Mouse (Mus musculus) neutrophil, adult 59 days (primary cell): ENCODE results near the gene Bfar. TPM values are rescaled to one million over a fixed set of nuclear protein-coding genes. Genes with fewer than 3 reads are reported as not detected.

Source experiments
- total RNA-seq, 2 experiments: library from RNA; stranded (reverse); gene quantifications; 1 replicate in 1 of 2; 2 replicates in 1 of 2; pipeline ENCODE4 v1.2.4; 2023

The Bfar gene
- 10 to 100 TPM; 27.0 to 28.8 TPM for total RNA-seq

DNA sequence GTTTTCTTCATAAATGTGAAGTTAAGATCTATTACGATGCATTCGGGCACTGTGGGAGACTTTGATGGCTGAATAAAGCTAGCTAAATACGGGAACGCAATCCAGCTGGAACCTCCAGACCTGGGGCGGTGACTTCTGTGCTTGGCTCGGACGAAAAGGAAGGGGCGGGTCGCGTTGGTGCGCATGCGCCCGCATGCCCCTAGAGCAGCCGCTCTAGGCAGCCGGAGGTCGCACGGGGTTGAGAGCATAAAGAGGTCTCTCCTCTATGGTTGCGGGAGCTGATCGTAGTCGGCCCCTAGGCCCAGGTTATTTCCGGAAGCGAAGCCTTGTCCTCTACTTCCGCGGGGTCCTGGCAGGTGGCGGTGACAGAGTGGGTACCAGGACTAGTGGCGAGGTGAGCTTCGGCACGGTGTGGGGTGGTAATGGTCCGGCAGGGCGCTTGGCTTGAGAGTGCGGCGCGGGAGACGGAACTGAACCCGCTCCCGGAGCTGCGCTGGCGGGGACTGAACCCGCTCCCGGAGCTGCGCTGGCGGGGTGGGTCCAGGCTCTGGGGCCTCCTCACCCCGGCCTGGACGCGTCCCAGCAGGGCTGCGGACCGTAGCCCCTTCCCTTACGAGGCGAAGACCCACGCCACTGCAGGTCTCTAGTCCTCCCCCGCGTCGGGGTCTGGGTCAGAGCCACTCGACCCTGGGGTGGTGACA, at the start of gene Bfar, which contains the start of gene 3110001I22Rik:
TSS of gene Bfar (plus strand) at position 174 of the 701 bp plus-strand sequence.
TSS of gene 3110001I22Rik (plus strand) at position 245 of the 701 bp plus-strand sequence.

DNA sequence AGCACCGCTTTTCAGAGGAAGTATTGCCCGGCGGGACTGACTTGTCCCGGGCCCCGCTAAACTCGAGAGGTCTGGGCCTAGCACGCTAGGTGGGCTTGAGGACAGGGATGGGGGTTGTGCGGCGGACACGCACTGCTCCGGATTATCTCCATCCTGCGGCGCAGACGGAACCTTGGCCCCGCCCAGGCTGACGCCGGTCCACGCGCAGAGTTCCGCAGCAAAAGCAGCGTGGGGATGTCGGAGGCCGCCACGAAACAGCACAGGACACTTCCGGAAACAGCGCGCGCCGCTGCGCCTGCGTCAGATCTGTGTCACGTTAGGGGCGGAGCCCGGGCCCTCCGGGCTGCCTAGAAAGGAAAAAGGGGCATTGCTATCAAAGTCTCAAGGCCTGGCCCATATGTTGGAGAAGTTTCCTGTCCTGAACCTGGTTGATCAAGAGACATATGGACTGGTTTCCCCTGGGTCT, 3.7 kb upstream of the Bfar start, which contains the start of gene Parn:
TSS of gene Parn (minus strand) at position 293 of the 466 bp plus-strand sequence.

DNA sequence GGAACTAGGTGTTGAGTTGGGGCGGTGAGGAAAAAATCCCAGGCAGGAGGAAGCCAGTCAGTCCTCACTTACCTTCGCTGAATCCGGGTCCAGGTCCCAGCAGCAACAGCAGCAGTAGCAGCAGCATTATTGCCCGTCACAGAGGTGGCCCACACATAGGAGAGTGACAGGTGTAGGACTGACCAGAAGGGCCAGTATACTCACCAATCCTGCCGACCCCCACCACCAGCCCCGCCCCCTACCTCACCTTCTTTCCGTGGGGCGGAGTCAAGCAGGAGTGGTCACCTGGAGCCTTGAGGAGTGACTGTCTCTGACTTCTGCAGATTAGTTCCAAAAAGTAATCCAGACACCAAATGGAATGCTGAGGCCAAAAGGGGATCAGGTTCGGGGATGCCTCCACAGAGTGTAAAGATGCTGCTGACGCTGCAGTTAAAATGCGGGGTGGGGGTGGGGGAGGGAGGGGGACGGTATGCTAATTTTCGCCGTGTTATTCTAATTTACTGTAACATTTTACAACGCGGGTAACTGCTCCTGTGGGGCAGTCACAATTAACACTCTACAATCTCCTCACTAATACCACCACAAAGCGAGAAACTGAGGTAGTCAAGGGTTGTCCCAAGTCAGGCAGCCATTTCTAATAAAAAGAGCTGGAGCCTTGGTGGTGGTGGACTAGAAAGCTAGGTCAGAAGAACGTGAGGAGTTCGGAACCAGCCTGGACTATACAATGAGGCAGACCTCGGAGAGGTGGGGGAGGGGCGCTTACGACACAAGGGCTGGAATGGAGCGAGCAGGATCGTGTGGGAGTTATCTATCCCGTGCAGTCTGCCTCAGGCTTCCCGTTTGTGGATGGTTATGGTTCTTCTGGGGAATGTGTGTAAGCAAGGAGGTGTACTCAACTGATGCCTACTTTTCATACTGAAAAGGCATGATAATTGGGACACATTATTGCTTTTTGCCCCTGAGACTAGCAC, 58.9 kb downstream of the Bfar start, which contains the start of gene Pla2g10:
TSS of gene Pla2g10 (minus strand) at position 699 of the 971 bp plus-strand sequence.

Other genes starting within 250 kb of the Bfar start
- 10 to 100 TPM in 1 of 2 experiments, 1 to 10 TPM in 1; 7.7 to 12.9 TPM for gene Parn, start 3.7 kb upstream of the Bfar start, total RNA-seq
- gene 3110001I22Rik, start 71 bp downstream of the Bfar start, total RNA-seq: 10 to 100 TPM in 1 of 2 experiments, 1 to 10 TPM in 1; 9.5 to 13.1 TPM
- not detected for gene Pla2g10, start 59.1 kb downstream of the Bfar start, total RNA-seq
- gene Rrn3, start 108.8 kb downstream of the Bfar start, total RNA-seq: 10 to 100 TPM; 11.1 to 13.0 TPM
- gene Ntan1, start 147.0 kb downstream of the Bfar start, total RNA-seq: 10 to 100 TPM; 33.6 to 38.4 TPM
- gene Pdxdc1, start 231.3 kb downstream of the Bfar start, total RNA-seq: 10 to 100 TPM; 37.5 to 45.6 TPM
- under 1 TPM; 0.33 to 0.46 TPM for gene Mpv17l, start 231.3 kb downstream of the Bfar start, total RNA-seq